Mouse (Mus musculus) spleen, postnatal 36 days (tissue): ENCODE data around the gene Aldh3a1.

Experiments
- DNase-seq, 2 experiments: peaks; one replicate each; pipeline ENCODE4 v3.0.0; 2022; ENCODE audit warnings: low spot score in 2 of 2, mixed read lengths in 1 of 2

The Aldh3a1 gene

DNA sequence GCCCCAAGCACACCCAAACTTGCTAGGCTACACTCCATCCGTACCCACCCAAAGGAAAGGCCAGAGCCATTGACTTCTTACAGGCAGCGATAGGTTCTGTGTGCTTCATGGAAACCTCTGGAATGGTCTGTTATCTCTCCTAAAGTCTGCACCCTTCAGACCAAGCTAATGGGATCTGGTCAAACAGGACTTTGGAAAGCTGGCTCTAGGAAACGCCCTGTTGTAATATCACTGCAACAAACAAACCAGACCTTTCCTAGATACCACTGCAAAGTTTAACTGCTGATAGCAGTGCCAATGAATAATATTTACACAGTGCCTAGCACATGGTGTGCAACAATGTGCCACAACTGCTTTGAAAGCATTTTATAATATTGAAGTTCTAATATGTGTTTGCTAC is 28.7 kb downstream of the Aldh3a1 start:
- no peak for DNase-seq

DNA sequence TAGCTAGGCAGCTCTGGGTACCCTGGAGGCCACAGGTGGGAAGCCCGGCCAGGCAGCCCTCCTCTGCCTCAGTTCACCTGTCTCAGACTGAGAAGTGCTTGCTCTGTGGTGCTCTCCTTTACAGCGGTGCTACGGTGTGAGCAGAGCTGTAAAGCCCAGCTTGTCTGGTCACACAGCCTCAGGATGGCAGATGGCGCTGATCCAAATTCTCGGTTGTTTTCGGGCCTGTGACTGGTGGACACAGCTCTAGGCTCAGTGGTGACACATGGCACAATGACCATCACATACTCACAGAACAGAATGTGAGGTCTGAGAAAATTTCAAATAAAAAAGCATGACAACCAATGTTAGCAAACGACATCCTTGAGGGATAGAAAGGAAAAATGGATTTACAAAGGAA is 37.1 kb downstream of the Aldh3a1 start:
- DNase-seq = no peak

- no peak for DNase-seq
These were observed 44.4 kb downstream of the Aldh3a1 start for GRCm38 (mm10) chr11:61251741-61252140.

- no peak for DNase-seq
These were observed 45.5 kb downstream of the Aldh3a1 start for GRCm38 (mm10) chr11:61252807-61253206.

- no peak for DNase-seq
These were observed 51.8 kb downstream of the Aldh3a1 start for GRCm38 (mm10) chr11:61259106-61259505.

DNA sequence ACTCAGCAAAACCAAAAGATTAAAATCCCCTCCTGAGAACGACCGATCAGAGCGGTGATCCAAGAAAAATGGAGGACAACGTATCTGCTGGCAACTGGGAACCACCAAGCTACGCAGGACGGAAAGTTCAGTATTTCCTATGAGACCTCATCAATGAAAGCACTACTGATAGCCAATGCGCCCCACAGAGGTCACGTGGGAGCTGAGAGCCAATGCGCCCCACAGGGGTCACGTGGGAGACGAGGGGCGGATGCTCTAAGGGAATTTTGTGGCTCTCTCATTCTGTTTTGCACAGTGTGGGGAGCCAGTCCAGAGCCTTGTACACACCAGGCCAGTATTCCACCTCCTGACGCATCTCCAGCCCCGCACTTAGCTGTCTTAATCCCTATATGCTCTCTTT is 55.2 kb downstream of the Aldh3a1 start:
- no peak for DNase-seq

DNA sequence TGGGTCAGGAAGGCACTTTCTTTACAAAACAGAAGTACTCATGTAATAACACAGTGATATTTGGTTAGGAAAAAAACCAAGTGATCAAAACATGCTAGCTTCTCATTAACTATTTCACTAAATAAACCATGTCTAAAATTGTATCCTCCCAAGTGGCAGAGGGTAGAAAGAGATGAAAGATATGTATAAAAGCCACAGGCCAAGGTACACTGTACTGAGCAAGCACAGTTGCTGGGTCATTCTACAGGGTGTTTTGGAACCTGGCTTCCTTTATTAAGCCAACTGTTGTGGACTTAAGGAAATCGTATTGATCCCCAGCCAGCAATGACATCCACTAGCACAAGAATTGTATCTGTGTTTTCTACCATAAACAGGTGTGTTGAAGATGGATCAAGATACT is 56.5 kb downstream of the Aldh3a1 start:
- DNase-seq = no peak

- peak; percentile 93 to 94 for DNase-seq
These were observed 59.5 kb downstream of the Aldh3a1 start, which contains the start of gene Aldh3a2 for GRCm38 (mm10) chr11:61266551-61267533. Aldh3a2 (minus strand) TSS chr11:61267464.
